Mouse (Mus musculus) embryonic facial prominence, embryonic 12.5 days (tissue): ENCODE data around the gene Uaca. TPM values are rescaled to one million over a fixed set of nuclear protein-coding genes. Genes with fewer than 3 reads are reported as not detected.

Source experiments
- ATAC-seq: fragments of 200-750 bp; cut with Nextera tagmentation; 2 replicates; pipeline ENCODE4 v1.8.0; 2017; ENCODE audit not compliant: insufficient number of reproducible peaks, insufficient read depth, low FRiP score, low TSS enrichment
- H3K27ac ChIP-seq: fragments of 300-500 bp; sonication (generic); 2 replicates; pipeline ENCODE4 v1.5.1; 2016; ENCODE audit warnings: mild to moderate bottlenecking
- H3K27me3 ChIP-seq: fragments of 300-500 bp; sonication (generic); 2 replicates; pipeline ENCODE4 v1.6.1; 2016; ENCODE audit warnings: mild to moderate bottlenecking, moderate library complexity
- H3K36me3 ChIP-seq: fragments of 300-500 bp; sonication (generic); 2 replicates; pipeline ENCODE4 v1.6.1; 2016; ENCODE audit warnings: mild to moderate bottlenecking
- H3K4me1 ChIP-seq: fragments of 300-500 bp; sonication (generic); 2 replicates; pipeline ENCODE4 v1.6.1; 2016
- H3K4me2 ChIP-seq: fragments of 300-500 bp; sonication (generic); replicated peaks from 2 replicates; pipeline ENCODE4 v1.6.1; 2016; ENCODE audit warnings: mild to moderate bottlenecking, moderate library complexity
- H3K4me3 ChIP-seq: fragments of 300-500 bp; sonication (generic); 2 replicates; pipeline ENCODE4 v1.5.1; 2016; ENCODE audit warnings: mild to moderate bottlenecking
- H3K9ac ChIP-seq: fragments of 300-500 bp; sonication (generic); 2 replicates; pipeline ENCODE4 v1.6.1; 2016; ENCODE audit warnings: mild to moderate bottlenecking, moderate library complexity
- H3K9me3 ChIP-seq: fragments of 300-500 bp; sonication (generic); 2 replicates; pipeline ENCODE4 v1.6.1; 2016; ENCODE audit warnings: mild to moderate bottlenecking, moderate library complexity
- WGBS: fragments of 180-500 bp; shearing (Covaris S2); methylation state at CpG from one replicate; pipeline ENCODE4 v1.1.7; 2016; 5-methylcytosine and 5-hydroxymethylcytosine counted together
- polyA plus RNA-seq: library from polyadenylated mRNA; unstranded; fragments of >200 nt; fragmentation: Nextera tagmentation; extraction: Ambion mirVana; gene quantifications from 2 replicates; pipeline ENCODE4 v1.2.1, GENCODE M21; 2016

Gene Uaca
- polyA plus RNA-seq, 1 experiment from 2014 or later: 37.1 TPM

DNA sequence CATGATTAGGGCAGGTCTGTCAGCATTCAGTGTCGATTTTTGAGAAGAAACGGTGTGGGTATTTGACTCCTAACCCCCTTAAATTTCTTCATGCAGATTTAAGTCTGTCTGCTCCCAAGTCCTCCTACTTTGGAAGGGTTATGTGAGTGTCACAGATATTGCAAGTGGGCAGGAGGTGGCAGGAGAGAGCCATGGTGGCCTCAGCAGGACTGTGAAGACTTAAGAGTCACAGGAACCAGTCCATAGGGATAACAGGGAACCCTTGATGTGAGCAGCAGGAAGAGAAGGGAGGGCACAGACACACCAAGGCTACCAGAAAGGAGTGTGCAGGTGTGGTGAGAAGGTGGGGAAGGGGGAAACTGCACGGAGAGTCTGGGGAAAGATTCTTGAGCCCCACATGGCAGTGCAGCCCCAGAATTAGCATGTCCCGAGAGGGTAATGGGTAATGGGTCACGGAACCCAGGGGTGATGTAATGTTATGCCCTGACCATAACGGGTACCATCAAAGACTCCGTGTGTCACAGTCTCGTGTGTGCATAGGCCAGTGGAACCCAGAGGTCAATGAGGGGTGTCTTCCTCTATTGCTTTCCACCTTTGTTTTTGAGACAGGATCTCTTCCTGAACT lies 101.3 kb downstream of the Uaca start:
- H3K4me2 ChIP-seq: no peak overlapping the region
- H3K4me1 ChIP-seq: peaks cover 25% of the 10 kb centered on the region
- no peak overlapping the region for H3K9ac ChIP-seq
- 36% methylated on average over 8 of the region's 8 CpGs for WGBS
- no peak overlapping the region for H3K27ac ChIP-seq
- H3K27me3 ChIP-seq: peaks cover 7% of the 10 kb centered on the region; the same call in 1 of the 2 replicates
- H3K36me3 ChIP-seq: no peaks in the 10 kb centered on the region
- no peak overlapping the region for H3K4me3 ChIP-seq
- H3K9me3 ChIP-seq: no peaks in the 10 kb centered on the region
- no peak for ATAC-seq

DNA sequence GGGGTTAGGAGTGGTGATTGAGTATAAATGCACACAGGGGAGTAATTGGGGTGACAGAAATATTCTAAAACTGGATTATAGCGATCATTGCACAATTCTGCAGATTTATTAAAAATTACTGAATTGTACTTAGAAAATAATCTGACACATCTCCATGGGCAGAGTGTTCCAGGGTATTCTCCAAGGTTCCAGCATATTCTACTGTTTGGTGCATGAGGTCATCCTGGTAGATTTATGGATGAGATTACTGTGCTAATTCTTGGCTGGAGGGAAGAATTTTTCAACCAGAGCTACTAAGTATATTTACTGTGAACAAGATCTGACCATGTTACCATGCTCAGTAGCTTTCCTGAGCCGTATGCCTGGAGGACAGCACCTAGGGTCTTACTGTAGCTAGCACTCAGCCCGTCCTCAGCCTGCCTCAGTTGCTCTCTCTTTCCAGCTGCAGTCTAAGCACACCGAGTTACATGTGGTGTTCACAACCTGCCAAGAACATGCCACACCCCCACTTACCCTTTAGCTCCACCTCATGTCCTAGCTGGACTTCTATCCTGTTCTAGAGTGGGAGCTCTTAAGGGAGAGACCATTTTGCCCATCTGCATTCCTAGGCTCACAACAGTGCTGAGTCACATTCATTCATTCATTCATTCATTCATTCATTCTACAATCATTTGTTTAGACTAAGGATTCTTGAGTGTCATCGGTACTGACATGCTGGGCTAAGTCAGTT lies 104.1 kb downstream of the Uaca start:
- peaks cover 31% of the 10 kb centered on the region for H3K4me1 ChIP-seq
- no peak overlapping the region for H3K9ac ChIP-seq
- H3K9me3 ChIP-seq: no peaks in the 10 kb centered on the region
- no peak overlapping the region for H3K27ac ChIP-seq
- peaks cover 7% of the 10 kb centered on the region; the same call in 1 of the 2 replicates for H3K27me3 ChIP-seq
- WGBS: 83% methylated on average over 5 of the region's 5 CpGs
- no peak for ATAC-seq
- no peak overlapping the region for H3K4me3 ChIP-seq
- no peak overlapping the region for H3K4me2 ChIP-seq
- no peaks in the 10 kb centered on the region for H3K36me3 ChIP-seq

DNA sequence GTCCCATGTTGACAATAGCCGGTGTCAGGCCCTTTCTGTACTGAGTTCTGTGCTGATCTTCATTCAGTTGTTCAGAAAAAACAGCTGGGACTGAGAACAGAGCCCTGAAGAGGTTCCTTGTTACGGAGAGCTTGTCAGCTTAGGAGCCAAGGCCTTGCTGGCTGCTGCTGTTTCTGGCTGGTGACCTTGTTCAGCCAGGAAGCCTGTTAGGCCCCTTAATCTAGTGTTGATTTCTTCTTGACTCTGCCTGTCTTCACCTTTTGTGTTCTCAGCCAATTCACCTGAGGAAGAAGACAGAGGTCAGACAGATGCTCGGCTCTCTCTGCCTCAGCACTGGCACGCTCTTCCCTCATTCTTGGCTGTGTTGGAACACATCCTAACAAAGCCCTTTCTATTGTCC lies 104.9 kb downstream of the Uaca start:
- no peak for ATAC-seq
- Histone ChIP-seq H3K27ac (no peak overlapping the region), H3K9ac (no peak overlapping the region), H3K4me2 (no peak overlapping the region), H3K4me1 (peaks cover 31% of the 10 kb centered on the region), H3K4me3 (no peak overlapping the region), H3K9me3 (no peaks in the 10 kb centered on the region), H3K27me3 (peaks cover 7% of the 10 kb centered on the region; the same call in 1 of the 2 replicates), H3K36me3 (no peaks in the 10 kb centered on the region)
- 62% methylated on average over 4 of the region's 4 CpGs for WGBS

DNA sequence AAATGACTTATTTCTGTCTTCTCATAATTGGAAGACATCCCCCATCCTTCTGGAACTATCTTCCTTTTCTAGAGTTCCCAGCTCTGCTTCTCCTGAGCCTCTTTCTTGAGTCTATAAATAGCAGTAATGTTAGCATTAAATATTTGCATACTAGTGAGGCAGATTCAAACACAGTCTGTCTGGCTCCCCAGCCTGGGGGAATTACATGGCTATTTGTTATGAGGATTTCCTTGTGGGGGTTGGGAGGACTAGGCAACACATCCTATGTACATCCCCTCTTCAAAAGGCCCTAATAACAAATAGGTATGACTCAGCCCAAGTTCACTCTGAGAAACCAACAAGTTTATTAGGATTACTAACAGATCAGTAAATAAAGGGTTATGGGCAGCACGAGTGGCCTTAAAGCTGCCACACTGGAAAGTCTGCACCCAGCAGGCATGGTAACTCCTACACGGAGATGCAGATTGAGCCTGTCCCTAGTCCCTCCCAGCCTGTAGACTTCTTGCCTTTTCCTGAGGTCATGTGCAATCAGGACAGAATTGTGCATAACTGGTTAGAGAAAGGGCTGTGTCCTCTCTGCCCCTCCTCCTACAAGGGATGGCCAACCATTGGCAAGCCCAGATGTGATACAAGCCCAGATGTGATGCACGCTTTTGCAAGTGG lies 105.6 kb downstream of the Uaca start:
- no peak overlapping the region for H3K27ac ChIP-seq
- no peaks in the 10 kb centered on the region for H3K36me3 ChIP-seq
- H3K9me3 ChIP-seq: no peaks in the 10 kb centered on the region
- H3K4me2 ChIP-seq: no peak overlapping the region
- ATAC-seq: no peak
- H3K4me3 ChIP-seq: no peak overlapping the region
- no peak overlapping the region for H3K9ac ChIP-seq
- WGBS: 66% methylated on average over 3 of the region's 3 CpGs
- H3K27me3 ChIP-seq: 0 out of 2 replicates have a peak, but pooled peaks cover 4% of the 10 kb centered on the region
- peaks cover 31% of the 10 kb centered on the region for H3K4me1 ChIP-seq

DNA sequence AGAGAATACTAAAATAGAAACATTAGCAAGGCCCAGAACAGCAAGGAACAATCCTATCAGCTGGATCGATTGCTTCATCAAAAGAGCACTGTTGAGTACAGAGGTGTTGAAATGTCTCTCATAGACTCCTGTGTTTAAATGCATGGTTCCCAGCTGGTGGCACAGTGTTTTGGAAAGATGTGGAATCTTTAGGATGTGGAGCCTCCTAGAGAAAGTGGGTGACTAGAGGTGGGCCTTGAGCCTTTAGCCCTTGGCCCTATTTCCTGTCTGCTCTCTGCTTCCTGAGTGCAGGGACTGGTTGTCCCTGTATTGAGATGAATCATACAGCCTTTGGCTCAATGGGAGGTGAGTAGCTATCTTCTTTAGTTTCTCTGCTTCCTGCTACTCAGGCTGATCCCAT lies 117.9 kb downstream of the Uaca start:
- H3K4me1 ChIP-seq: no peaks in the 10 kb centered on the region
- no peak for ATAC-seq
- H3K27ac ChIP-seq: no peak overlapping the region
- H3K4me3 ChIP-seq: no peak overlapping the region
- 85% methylated on average over 1 of the region's 1 CpGs for WGBS
- H3K36me3 ChIP-seq: no peaks in the 10 kb centered on the region
- no peak overlapping the region for H3K4me2 ChIP-seq
- no peak overlapping the region for H3K9ac ChIP-seq
- no peaks in the 10 kb centered on the region for H3K27me3 ChIP-seq
- no peaks in the 10 kb centered on the region for H3K9me3 ChIP-seq

DNA sequence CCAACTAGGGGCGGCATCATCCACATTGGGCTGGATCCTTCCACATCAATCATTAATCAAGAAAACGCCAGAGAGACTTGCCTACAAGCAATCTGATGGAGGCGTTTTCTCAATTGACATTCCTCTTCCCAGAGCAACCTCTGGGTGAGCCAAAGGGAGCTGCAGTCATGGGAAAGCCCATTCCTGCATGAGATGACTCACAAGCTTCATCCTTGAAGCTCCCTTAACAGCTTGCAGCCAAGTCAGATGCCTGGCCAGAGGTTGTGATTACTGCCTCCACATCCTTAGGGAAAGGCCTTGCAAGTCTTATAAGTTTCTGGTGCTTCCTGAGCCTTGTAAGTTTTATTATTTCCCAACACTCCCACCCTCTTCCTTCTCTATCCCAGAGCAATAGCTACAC lies 119.3 kb downstream of the Uaca start:
- Histone ChIP-seq H3K36me3 (no peaks in the 10 kb centered on the region), H3K4me1 (peaks cover 1% of the 10 kb centered on the region; the same call in 1 of the 2 replicates), H3K27ac (no peak overlapping the region), H3K9me3 (no peaks in the 10 kb centered on the region), H3K9ac (no peak overlapping the region), H3K4me3 (no peak overlapping the region), H3K4me2 (no peak overlapping the region), H3K27me3 (no peaks in the 10 kb centered on the region)
- ATAC-seq: no peak
- WGBS: 87% methylated on average over 3 of the region's 3 CpGs

DNA sequence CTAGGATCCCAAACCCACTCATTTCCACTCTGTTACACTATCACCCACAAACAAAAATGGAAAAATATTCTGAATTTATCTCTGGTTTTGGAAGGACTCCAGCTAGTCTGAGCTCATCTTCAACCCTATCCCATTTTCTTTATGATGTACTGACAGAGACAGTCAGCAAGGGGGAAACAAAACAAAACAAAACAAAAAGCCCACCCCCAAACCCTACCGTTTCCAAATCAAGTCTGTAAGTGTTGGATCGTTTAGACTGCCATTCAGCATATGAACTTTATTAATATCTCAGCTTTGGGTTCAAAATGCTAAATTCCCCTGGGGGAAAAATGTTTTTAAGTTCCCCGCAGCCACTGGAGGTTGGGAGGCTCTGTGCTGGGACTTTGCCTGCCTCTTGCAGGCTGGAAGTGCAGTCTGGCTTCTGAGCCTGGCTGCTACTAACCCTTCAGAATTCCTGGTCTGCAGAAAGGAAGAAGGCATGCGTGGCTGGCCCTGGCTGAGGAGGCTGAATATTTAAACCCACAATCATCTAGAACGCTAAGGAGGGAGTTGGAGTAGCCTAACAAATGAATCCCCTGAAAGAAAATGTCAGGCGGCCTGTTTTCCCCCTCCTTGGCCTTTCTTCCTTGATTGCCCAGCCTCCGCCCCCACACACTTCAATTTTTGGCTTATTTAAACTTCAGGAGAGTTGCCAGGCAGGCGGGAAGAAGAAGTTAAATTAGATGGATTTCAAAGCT lies 125.8 kb downstream of the Uaca start:
- H3K27ac ChIP-seq: peak overlapping the region; percentile 75
- no peak for ATAC-seq
- no peak overlapping the region for H3K4me2 ChIP-seq
- no peak overlapping the region for H3K9ac ChIP-seq
- H3K9me3 ChIP-seq: no peaks in the 10 kb centered on the region
- H3K4me3 ChIP-seq: no peak overlapping the region
- no peaks in the 10 kb centered on the region for H3K27me3 ChIP-seq
- WGBS: 35% methylated on average over 8 of the region's 8 CpGs
- H3K36me3 ChIP-seq: no peaks in the 10 kb centered on the region
- peaks cover 16% of the 10 kb centered on the region for H3K4me1 ChIP-seq

DNA sequence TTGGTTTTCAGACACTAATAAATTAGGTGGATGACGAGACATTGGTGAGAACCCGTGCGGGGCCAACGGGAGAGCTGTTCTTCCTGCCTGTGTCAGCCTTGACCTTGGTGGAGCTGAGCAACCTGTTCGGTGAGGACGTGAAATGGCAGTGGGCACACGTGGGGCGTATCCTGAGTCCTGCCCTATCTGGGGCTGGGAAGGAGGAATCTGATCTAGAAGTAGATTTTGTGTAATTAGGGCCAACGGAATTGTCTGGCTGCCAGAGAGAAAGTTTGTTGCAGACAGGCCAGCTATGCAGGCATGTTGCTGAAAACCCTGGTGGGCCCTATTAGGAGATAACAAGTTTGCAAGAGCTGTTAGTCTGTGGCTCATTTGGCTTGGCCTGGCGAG lies 126.3 kb downstream of the Uaca start:
- Histone ChIP-seq H3K36me3 (no peaks in the 10 kb centered on the region), H3K9me3 (no peaks in the 10 kb centered on the region), H3K9ac (no peak overlapping the region), H3K4me2 (no peak overlapping the region), H3K27ac (peak overlapping the region; percentile 75; the same call in 1 of the 2 replicates), H3K4me1 (peaks cover 18% of the 10 kb centered on the region), H3K4me3 (no peak overlapping the region), H3K27me3 (no peaks in the 10 kb centered on the region)
- no peak for ATAC-seq
- 55% methylated on average over 10 of the region's 10 CpGs for WGBS

DNA sequence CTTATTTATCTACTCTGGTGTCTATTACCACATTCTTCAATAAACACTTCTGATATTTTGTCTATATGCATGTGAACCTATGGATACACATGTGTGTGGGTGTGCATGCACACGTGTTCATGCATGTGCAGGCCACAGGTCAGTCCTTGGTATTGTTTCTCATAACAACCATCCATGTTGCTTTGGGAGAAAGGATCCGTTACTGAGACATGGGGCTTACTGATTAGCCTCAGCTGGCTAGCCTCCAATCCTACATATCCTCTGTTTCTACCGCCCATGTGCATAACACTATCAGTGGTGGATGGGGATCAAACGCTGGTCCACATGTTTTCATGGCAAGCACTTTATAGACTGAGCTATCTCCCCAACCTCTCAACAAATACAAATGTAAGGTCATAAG lies 126.9 kb downstream of the Uaca start:
- Histone ChIP-seq H3K27ac (no peak overlapping the region), H3K9ac (no peak overlapping the region), H3K9me3 (no peaks in the 10 kb centered on the region), H3K4me3 (no peak overlapping the region), H3K4me1 (peaks cover 24% of the 10 kb centered on the region), H3K36me3 (no peaks in the 10 kb centered on the region), H3K27me3 (no peaks in the 10 kb centered on the region), H3K4me2 (no peak overlapping the region)
- ATAC-seq: no peak
- 91% methylated on average over 4 of the region's 4 CpGs for WGBS

DNA sequence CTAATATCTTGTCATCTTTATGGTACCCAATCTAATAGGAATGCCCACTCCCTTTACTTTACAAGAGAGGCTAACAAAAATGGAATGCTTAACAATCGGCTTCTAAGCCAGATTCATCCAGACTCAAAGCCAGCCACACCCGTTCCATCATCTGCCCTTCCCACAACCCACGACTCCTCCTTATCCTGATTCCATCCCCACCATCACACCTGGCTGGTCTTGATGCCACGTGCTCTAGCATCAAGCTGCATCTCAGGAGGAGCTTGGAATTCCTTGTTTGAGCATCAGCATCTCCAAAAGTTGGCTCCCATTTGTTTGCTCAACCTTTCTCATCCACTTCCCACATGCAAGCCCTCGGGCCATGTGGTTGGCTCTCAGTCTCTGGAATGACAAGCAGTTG lies 127.5 kb downstream of the Uaca start:
- no peaks in the 10 kb centered on the region for H3K36me3 ChIP-seq
- H3K9me3 ChIP-seq: no peaks in the 10 kb centered on the region
- no peak overlapping the region for H3K4me3 ChIP-seq
- no peak for ATAC-seq
- no peaks in the 10 kb centered on the region for H3K27me3 ChIP-seq
- H3K27ac ChIP-seq: no peak overlapping the region
- 87% methylated on average over 5 of the region's 5 CpGs for WGBS
- H3K4me2 ChIP-seq: no peak overlapping the region
- no peak overlapping the region for H3K9ac ChIP-seq
- peaks cover 26% of the 10 kb centered on the region for H3K4me1 ChIP-seq

DNA sequence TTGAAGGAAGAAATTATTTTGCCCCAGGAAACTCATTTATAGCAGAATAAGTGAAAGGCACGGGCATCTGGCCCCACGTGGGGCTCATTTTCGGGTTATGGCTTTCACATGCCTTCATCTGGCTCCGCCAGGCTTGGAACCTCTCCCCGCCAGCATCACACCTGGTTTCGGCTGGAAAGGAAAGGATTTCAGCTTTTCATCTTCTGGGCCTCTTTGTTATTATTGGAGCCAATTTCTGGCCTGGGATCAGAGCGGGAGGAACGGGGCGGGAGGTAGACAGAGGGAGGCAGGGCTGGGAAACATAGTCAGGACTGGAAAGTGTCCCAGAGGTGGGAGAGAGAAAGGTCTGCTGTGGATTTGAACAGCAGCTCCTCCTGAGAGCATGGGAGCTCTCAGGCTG lies 132.0 kb downstream of the Uaca start:
- Histone ChIP-seq H3K9ac (no peak overlapping the region), H3K27ac (no peak overlapping the region), H3K9me3 (no peaks in the 10 kb centered on the region), H3K27me3 (no peaks in the 10 kb centered on the region), H3K4me2 (no peak overlapping the region), H3K36me3 (no peaks in the 10 kb centered on the region), H3K4me1 (peaks cover 10% of the 10 kb centered on the region), H3K4me3 (no peak overlapping the region)
- WGBS: 36% methylated on average over 9 of the region's 9 CpGs
- no peak; the same call in 1 of the 2 replicates for ATAC-seq
